Mouse (Mus musculus) ES-Bruce4 (cell line): ENCODE results near the gene Rnf141. TPM values are rescaled to one million over a fixed set of nuclear protein-coding genes. Genes with fewer than 3 reads are reported as not detected.

Source experiments
- H3K27ac ChIP-seq: 2 replicates; pipeline ENCODE4 v1.5.1; 2012; ENCODE audit warnings: low read length, inconsistent platforms; ENCODE audit not compliant: insufficient read depth
- H3K27me3 ChIP-seq: 2 replicates; pipeline ENCODE4 v1.6.1; 2012; ENCODE audit warnings: mild to moderate bottlenecking, low read length, inconsistent platforms; ENCODE audit not compliant: control insufficient read depth, poor library complexity, insufficient read depth, severe bottlenecking
- H3K36me3 ChIP-seq: 2 replicates; pipeline ENCODE4 v1.6.1; 2012; ENCODE audit warnings: inconsistent platforms, mild to moderate bottlenecking, low read length, moderate library complexity; ENCODE audit not compliant: control insufficient read depth, poor library complexity, insufficient read depth, severe bottlenecking
- H3K4me1 ChIP-seq: one replicate; pipeline ENCODE4 v1.8.1; 2011; ENCODE audit warnings: low read length; ENCODE audit not compliant: control insufficient read depth, insufficient read depth
- H3K4me3 ChIP-seq: 2 replicates; pipeline ENCODE4 v1.5.1; 2011; ENCODE audit warnings: low read depth, mild to moderate bottlenecking, low read length
- H3K9ac ChIP-seq: 2 replicates; pipeline ENCODE4 v1.6.1; 2012; ENCODE audit warnings: low read depth, mild to moderate bottlenecking, inconsistent platforms; ENCODE audit not compliant: poor library complexity, severe bottlenecking
- H3K9me3 ChIP-seq: replicated peaks from 2 replicates; pipeline ENCODE4 v1.6.1; 2012; ENCODE audit warnings: mild to moderate bottlenecking, low read length, inconsistent platforms; ENCODE audit not compliant: control insufficient read depth, poor library complexity, insufficient read depth, severe bottlenecking
- CTCF ChIP-seq: IDR thresholded peaks from one replicate; pipeline ENCODE4 v1.8.1; 2011; ENCODE audit warnings: low read depth, low read length
- EP300 ChIP-seq: IDR thresholded peaks from 2 replicates; pipeline ENCODE4 v1.6.1; 2011; ENCODE audit warnings: low read depth, low read length; ENCODE audit not compliant: insufficient read depth
- POLR2A ChIP-seq: IDR thresholded peaks from one replicate; pipeline ENCODE4 v1.8.1; 2011; ENCODE audit warnings: low read length; ENCODE audit not compliant: insufficient read depth
- polyA plus RNA-seq: library from polyadenylated mRNA; stranded (reverse); fragments of >200 nt; gene quantifications from 2 replicates; pipeline ENCODE4 v1.2.4, GENCODE M21; 2011; ENCODE audit warnings: low read depth; ENCODE audit not compliant: missing spikeins, insufficient read depth, insufficient read length

Gene Rnf141
- polyA plus RNA-seq, 1 experiment, result 43.0 TPM

DNA sequence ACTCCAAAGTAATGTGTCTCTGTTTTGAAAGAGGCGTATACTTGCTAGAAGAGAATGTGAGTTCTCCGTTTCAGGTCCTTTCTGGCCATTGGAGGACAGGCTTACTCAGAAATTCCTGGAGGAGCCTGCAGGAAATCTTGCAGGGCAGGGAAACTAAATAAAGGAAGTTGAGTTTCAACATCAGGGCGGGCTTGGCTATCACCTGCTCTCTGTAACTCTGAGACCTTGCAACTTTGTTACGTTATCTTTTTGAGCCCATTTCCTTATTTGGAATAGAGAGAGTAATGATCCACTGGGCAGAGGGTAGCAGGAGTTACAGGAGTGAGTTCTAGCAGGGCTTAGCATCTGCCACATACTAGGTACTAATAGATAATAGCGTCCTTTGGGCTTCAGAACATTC is 15.9 kb upstream of the Rnf141 start:
- H3K9me3 ChIP-seq, result no peaks in the 10 kb centered on the region
- no peaks in the 10 kb centered on the region for H3K27me3 ChIP-seq
- no peak overlapping the region for H3K4me3 ChIP-seq
- H3K4me1 ChIP-seq, result no peaks in the 10 kb centered on the region
- no peak overlapping the region for H3K27ac ChIP-seq
- TF ChIP-seq POLR2A, result no peak
- no peak for TF ChIP-seq EP300
- no peak for TF ChIP-seq CTCF
- H3K9ac ChIP-seq, result no peak overlapping the region
- no peaks in the 10 kb centered on the region for H3K36me3 ChIP-seq

DNA sequence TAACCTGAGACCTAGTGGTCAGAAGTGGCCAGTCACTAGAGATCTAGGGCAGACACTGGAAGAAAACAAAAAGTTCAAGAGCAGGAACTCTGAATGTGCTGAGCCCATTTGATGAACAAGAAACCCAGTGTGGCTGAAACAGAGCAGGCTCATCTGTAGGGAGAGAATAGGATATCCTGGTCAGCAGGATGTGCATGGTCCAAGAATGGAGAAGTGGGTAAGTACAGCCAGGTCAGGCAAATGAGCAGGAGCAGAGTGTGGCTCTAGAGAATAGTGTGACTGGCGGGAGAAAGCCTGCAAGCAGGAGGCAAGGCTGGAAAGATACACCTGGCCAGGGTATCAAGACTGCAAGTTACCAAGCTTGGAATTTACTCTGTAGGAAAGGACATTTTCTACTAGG is 11.3 kb upstream of the Rnf141 start:
- H3K4me1 ChIP-seq, result no peaks in the 10 kb centered on the region
- H3K4me3 ChIP-seq, result no peak overlapping the region
- no peak overlapping the region for H3K9ac ChIP-seq
- H3K27me3 ChIP-seq, result no peaks in the 10 kb centered on the region
- no peak for TF ChIP-seq CTCF
- no peak for TF ChIP-seq POLR2A
- TF ChIP-seq EP300, result no peak
- H3K27ac ChIP-seq, result no peak overlapping the region
- H3K9me3 ChIP-seq, result no peaks in the 10 kb centered on the region
- no peaks in the 10 kb centered on the region for H3K36me3 ChIP-seq

DNA sequence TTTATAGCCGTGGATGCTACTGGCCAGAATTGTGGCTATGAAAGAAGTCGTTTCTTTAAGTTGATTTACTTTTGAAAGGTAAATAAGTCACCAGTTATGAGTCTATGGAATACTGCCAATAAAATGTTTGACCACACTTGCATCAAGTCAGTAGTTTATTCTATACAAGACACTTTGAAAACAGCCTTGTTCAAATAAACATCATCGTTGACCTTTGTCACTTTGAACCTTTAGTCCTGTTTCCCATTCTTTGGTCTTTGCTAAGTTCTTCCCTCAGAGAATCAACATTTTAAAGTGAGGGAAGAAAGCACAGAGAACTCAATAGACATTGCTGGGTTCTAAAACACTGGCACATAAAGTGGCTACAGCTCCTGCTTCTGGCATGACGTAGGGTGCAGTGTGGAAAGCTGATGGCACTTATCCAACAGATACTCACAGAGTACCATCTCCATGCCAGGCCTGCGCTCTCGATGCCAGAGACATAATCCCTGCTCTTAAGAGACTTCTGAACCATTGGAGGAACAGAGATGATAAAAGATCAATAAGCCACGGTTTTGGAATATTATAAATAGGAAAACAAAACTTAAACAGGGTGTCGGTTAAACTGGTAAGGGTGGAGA is 10.8 kb upstream of the Rnf141 start:
- Histone ChIP-seq H3K9me3 (no peaks in the 10 kb centered on the region), H3K4me3 (no peak overlapping the region), H3K9ac (no peak overlapping the region), H3K27ac (no peak overlapping the region), H3K36me3 (no peaks in the 10 kb centered on the region), H3K27me3 (no peaks in the 10 kb centered on the region), H3K4me1 (no peaks in the 10 kb centered on the region)
- TF ChIP-seq POLR2A, result no peak
- TF ChIP-seq CTCF, result no peak
- TF ChIP-seq EP300, result no peak

DNA sequence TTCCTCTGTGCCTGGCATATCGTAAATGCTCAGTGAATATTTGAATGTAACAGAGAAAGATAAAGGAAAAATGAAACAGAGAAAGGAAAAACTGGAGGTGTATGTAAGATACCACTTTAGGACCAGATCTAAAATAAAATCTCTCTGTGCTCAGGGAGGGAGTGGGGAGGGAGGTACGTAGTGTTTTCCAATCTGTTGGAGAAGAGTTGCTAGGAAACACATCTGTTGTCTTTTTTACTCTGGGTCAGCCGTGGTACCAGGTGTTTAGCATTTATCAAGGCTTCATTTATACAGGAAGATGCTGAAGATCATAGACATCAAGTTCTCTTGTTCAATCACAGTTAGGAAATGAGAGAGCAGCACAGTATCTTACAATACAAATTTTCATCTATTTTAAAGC is 10.3 kb upstream of the Rnf141 start:
- Histone ChIP-seq H3K4me3 (no peak overlapping the region), H3K4me1 (no peaks in the 10 kb centered on the region), H3K36me3 (no peaks in the 10 kb centered on the region), H3K27me3 (no peaks in the 10 kb centered on the region), H3K9me3 (no peaks in the 10 kb centered on the region), H3K9ac (no peak overlapping the region), H3K27ac (no peak overlapping the region)
- TF ChIP-seq EP300 (no peak), CTCF (no peak), POLR2A (no peak)

DNA sequence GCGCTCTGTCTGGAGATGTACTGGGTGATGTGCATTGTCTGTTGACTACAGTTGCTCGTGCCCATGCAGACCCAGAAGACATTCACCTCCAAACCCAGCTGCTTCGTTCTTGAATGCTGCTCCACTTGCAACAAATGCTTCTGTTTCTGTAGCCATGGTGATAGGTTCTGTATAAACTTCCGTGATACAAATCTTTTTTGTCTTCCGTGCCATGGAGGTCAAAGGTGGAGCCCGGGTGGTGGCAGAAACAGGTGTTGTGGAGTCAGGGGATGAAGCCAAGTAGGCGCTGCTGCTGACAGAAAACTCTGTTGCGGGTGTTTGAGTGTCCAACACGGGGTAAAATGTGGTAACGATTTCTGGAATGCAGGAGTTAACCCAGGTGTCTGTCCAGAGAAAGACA is 9.4 kb upstream of the Rnf141 start:
- Histone ChIP-seq H3K27me3 (no peaks in the 10 kb centered on the region), H3K4me3 (no peak overlapping the region), H3K9ac (no peak overlapping the region), H3K9me3 (no peaks in the 10 kb centered on the region), H3K4me1 (no peaks in the 10 kb centered on the region), H3K27ac (no peak overlapping the region), H3K36me3 (no peaks in the 10 kb centered on the region)
- TF ChIP-seq POLR2A (no peak), EP300 (no peak), CTCF (no peak)

DNA sequence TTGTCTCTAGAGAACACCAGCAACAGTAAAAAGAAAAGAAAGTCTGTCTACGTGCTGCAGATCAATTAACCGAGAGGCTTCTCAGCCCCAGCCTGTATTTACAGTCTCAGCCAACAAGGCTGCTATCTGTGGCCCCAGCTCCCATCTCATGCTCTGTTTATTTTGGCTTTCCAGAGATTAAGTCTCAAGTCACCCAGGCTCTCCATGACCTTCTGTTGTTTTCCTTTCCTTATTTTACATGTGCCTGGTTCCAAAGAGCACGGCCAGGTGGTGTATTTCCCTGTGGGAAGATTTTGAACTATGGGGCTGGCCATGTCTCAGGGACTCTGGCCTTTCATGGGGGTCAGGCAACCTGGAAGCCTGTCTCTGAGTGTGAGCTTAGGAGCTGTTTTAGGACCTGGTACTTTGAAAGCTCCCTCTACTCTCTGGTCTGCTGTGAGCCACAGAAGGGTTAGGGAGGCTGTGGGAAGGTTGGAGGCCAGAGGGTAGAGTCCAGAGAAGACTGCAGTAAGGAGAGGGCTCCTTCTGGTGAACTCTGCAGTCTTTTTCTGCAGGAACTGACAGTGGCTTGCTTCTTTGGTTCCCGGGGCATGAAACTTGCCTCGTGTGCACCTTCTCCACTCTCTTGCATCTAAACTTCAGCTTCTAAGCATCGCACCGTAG is 7.4 kb upstream of the Rnf141 start:
- TF ChIP-seq CTCF (no peak), POLR2A (no peak), EP300 (no peak)
- no peak overlapping the region for H3K4me3 ChIP-seq
- H3K4me1 ChIP-seq, result no peaks in the 10 kb centered on the region
- no peak overlapping the region for H3K9ac ChIP-seq
- no peaks in the 10 kb centered on the region for H3K9me3 ChIP-seq
- no peaks in the 10 kb centered on the region for H3K36me3 ChIP-seq
- H3K27me3 ChIP-seq, result no peaks in the 10 kb centered on the region
- H3K27ac ChIP-seq, result no peak overlapping the region
